Mouse (Mus musculus): ENCODE results near the gene Tmem59. TPM values are rescaled to one million over a fixed set of nuclear protein-coding genes. Genes with fewer than 3 reads are reported as not detected.

The Tmem59 gene
- 100 to 1,000 TPM; 233 to 241 TPM for total RNA-seq (2021)
- long read RNA-seq, experiment 1, transcript Tmem59-201 (8 exons, 1,775 nt) = major isoform, 435 of 449 reads
- long read RNA-seq, experiment 1, partial matches to known transcripts = 3 of 449 reads
- long read RNA-seq, experiment 1, other reads (novel, unspliced or antisense) = 9 of 449 reads
- long read RNA-seq, experiment 2, transcript Tmem59-201 (8 exons, 1,775 nt) = major isoform, 368 of 374 reads
- long read RNA-seq, experiment 2, partial matches to known transcripts = 2 of 374 reads
- long read RNA-seq, experiment 2, other reads (novel, unspliced or antisense) = 4 of 374 reads

DNA sequence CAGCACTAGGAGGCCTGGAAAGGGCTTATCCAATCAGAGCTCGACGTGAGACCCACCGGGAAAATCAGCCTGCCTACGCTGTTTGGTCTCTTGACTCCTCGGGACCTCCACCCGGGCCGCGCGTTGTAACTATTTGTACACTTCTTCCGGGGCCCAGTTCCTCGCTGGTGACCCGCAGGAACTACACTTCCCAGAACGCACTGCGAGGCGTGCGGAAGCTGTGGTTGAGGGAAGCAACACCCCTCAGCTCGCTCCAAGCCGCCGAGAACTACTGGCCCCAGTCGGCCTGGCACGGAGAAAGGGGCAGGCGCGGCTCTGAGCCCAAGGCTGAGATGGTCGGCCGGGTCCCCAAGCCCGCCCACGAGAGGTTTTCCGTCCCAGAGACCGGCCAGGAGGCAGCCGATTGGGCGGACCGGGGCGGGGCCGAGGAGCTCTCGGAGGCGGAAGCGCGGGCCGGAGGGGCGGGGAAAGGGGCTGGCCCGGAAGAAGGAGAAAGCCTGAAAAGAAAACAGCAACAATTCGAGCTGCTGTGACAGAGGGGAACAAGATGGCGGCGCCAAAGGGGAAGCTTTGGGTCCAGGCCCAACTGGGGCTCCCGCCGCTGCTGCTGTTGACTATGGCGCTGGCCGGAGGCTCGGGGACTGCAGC, at the start of gene Tmem59:
Gene Tmem59 (plus strand): TSS at position 218 of the 648 bp plus-strand sequence.
- peak; percentile 91 to 96 for DNase-seq (ENCODE audit: low spot score in 2 of 2)

DNA sequence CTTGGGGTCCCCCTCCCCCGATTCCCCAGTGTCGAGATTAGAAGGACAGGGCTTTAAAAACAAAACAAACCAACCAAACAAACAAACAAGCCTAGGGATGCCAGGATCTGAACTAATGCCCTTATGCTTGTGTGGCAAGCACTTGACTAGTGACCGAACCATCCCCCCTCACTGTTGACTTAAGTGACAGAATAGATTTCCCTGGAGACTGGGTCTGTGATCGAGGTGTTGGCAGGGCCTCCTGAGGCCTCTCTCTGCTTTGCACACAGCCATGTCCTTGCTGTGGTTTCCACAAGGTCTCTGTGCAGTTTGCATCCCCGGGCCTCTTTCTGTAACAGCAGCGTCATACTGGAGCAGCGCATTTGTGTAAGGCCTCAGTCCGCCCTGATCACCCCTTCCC, 48.8 kb upstream of the Tmem59 start:
- DNase-seq (ENCODE audit: low spot score in 2 of 2) = no peak

DNA sequence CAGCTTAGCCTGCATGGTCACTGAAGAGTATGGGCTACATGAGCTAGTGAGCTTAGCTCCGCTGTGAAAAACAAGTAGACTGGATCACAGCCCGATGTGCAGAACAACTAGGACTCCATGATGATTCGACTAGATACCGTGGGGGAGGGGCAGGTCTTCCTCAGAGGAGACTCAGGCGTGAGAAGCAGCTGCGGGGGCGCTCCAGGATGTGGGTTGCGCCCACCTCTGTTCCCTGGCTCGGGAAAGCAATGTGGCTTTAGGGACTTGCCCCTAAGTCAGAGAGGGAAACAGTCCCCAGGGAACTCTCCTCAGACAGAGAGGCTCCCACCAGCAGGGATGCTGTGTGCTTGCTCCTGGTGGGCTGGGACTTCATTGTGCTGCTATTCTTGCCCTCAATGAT, 47.7 kb upstream of the Tmem59 start:
- DNase-seq (ENCODE audit: low spot score in 2 of 2) = peak; percentile 34 to 37

DNA sequence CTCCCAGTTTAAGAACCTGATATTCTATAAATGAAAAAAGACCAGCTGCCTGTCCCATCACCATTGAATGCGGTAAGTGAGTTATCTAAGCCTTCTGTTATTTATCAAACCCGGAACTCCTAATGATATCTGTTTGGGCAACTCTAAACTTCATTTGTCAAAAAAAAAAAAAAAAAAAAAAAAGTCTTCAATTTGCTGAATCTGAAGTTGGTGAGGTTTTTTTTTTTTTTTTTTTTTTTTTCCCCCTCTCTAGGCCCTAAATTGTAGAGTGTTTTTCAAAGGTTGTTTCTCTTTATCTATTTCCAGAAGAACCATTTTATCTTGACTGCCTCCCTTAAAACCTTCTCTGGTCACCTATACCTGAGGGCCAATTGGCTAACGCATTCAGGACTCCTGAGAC, 43.3 kb upstream of the Tmem59 start:
- no peak for DNase-seq (ENCODE audit: low spot score in 2 of 2)

DNA sequence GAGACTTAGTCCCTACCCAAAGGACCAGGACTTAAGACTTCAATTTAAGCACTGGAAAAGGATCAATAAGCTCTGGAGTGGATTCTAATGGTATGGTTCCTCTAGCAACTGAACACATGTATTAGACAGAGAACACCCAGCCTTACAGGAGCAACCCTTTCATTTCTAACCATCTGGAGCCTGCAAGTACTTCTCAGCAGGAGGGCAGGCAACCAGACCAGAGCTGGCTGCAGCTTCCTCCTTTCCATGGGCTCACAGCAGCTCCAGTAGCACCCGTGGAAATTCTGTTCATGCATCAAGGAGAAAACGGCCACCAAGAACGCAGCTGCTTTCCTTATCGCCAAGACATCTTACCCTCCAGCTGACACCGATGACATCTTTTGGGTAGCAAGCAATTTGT, 42.5 kb upstream of the Tmem59 start:
- DNase-seq (ENCODE audit: low spot score in 2 of 2) = no peak

DNA sequence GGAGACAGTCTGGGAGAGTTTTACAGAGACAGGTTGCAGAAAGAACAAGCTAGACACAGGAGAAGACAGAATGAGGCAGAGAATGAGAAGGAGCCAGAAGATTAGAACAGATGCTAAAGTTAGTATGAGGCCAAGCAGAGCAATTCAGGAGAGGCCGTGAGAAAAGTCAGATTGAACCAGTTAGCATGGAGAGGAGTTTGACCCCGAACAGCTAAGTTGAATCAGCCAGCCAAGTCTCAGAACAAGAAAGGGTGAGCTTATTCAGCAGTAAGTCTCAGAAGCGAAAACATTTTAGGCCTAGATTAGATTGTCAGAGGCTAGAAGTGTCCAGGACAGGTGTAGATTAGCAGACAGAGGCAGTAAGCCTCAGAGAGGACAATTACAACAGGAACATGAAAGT, 41.7 kb upstream of the Tmem59 start:
- no peak for DNase-seq (ENCODE audit: low spot score in 2 of 2)

DNA sequence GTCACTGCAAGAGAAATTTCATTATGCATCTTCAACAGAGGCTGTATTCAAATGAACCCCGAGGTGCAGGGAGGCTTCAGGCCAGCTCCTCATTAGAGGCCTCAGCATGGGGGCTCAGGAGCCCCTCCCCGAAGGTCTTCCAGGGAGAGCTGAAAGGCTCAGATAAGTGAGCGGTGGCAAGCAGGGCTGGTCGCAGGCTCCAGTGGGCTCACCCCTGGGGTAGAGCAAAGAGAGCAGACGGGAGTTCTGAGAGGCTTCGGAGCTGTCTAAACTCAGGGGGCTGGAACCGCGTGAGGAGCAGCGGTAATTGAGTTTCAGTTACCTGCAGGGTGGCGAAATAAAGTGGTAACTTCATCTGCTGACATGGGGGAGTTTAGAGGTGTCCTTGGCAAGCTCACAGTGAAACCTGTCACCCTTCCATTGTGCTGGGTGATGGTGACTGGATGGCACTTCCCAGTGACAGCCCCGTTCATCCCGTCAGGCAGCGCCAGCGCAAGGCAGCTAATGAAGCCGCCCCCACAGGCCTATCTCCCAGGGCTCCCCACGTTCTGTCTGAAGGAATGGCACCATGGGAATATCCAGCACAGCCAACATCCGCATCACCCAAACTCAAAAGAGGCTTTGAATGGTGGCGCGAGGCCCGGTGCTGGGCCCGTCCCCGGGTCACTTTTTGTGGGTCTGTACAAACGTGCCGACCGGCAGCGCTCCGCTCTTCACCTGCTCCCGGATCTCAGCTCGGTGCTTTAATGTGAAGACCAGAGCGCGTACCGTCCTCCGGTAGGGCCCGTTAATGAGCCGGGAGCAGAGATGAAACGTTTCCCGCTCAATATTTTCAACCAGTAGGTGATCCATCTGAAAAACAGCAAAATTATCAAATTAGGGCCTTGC, 39.0 kb upstream of the Tmem59 start:
- no peak for DNase-seq (ENCODE audit: low spot score in 2 of 2)

DNA sequence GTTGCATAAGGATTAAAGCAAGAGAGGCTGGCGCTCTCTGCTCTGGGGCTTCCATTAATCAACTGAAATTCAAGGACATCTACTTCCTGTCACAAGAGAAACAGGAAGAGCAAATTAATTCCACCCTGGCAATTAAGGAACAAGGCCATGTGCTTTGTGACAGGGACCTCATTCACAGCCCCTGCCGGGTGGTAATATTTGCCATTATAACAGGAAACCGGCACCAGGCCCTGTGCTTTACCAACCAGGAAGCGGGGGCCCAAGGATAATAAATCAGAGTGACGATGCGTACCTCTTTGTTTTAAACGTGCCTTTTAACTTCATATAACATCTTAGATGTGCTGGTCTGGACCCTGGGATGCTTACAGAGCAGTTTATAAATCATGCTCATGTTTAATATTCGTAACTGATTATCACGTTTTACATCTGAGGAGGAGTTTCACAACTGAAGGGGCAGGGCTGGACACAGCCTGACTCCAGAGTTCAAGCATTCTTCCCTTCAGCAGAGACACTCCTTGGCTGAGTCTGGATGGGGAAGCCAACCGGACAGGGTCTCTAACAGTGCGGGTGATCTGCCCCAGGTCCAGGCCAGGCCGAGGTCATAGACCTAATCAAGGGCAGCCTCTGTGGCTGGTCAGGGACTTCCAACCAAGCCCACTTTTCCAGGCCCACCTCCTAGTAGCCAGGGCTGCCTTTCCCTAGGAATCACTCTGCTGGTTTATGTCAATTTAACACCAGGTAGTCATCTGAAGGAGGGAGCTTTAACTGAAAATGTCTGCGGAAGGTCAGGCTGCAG, 38.2 kb upstream of the Tmem59 start:
- DNase-seq (ENCODE audit: low spot score in 2 of 2) = no peak

DNA sequence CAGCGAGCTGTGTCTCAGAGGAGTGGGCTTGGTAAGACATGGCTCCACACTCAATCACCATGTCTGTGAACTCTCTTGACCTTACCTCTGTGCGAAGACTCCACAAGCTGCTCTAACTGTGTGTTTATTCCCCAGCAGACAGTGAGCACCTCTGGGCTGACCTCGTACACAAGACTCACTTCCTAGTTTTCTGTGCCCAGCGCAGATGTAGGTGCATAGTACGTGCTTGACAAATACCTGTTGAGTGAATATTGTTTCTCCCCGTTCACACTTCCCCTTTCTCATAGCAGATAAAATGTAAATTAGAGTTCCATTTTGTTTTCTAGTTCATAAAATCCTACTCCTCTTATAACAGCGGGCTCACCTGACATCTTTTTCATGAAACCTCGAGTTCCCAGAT, 34.7 kb upstream of the Tmem59 start:
- DNase-seq (ENCODE audit: low spot score in 2 of 2) = no peak

DNA sequence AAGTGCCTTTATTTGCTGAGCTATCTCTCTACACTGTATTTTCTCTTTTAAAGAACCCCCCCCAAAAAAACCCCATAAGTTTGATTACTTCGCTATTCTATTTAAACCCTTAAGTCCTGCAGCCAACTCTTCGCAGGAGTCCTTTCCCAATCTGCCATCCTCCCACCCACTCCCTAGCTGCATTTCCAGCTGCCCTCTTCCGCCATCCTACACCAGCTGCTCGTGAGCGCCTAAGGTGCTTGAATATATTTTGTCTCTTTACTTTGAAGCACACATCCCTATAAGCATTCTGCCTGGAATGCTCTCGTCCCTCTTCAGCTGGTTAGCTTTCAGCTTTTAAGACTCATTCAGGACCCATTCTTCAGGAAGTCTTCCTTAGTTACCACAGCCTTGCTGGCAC, 27.2 kb upstream of the Tmem59 start:
- peak; percentile 28 to 57 for DNase-seq (ENCODE audit: low spot score in 2 of 2)

DNA sequence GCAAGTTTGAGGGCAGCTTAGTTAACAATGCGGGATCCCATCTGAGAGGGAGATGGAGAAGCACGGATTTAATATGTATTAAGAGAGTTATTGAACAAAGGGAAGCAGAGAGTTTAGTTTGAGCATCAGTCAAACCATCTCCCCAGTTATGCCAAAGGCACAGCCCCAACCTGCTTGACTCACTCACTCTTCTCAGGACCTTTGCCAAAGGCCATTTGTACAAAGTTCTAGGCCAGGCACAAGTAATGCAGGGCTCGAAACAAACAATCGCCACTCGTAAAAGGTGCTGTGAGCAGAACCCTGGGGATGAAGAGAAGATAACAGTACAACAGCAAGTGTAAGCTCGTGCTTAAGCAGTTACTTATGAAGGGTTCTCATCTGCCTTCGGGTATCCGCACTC, 25.6 kb upstream of the Tmem59 start:
- DNase-seq (ENCODE audit: low spot score in 2 of 2) = no peak

DNA sequence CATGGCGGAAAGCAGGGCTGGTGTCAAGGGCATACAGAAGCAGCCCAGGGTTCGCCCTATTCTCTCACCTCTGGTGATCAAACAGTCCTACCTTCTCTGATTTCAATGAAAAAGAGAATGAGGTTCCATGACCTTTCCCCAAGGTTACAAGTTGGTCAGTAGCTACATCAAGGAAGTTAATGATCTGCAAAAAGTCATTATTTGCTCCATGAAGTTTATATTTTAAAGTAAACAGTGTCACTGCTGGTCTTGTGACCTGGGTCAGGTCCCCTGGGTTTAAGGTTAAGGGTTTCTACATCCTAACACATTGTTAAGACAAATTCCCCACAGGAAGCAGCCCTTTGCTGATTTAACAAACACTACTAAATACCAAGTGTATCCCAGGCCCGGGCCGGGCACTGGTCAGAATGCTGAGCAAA, 21.2 kb upstream of the Tmem59 start:
- no peak for DNase-seq (ENCODE audit: low spot score in 2 of 2)

DNA sequence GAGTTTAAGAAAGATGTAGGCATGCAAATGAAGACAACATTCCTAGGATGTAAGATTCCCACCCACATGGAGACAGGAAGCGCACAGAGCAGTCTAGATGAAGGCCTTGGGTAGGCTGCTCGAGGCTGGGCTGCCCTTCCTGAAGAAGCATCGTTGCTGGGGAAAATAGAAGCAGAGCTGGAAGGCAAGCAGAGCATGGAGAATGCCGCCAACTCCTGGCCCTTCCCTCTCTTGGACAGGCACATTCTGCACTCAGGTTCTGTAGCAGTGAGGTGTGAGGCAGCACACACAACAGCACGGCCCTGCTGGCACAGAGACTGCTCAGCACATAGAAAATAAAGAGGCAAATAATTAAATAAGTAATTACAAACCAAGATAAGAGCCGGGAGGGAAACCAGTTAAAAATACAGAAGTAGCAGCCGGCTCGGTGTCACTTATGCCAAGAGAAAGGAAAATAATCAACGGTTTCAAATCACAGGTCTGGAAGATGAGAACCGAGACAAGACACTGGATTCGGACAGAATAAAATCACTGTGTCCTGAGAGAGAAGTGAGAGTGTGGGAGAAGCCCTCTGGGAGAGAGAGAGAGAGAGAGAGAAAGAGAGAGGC, 18.9 kb upstream of the Tmem59 start:
- DNase-seq (ENCODE audit: low spot score in 2 of 2) = no peak

DNA sequence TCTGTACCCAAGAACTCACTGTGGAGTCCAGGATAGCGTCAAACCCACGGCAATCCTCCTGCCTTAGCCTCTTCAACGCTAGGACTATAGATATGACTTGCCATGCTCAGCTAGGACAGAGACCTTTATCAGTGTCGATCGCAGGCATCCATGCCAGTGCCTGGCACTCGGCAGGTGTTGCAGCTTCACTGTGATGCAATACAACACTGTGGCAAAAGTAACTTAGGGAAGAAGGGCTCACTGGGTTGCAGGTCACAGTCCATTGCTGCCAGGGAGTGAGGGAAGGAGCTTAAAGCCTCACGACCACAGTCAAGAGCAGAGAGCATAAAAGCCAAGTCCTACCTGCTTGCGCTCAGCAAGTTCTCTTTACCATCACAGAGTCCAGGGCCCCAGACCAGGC, 18.0 kb upstream of the Tmem59 start:
- DNase-seq (ENCODE audit: low spot score in 2 of 2) = no peak

DNA sequence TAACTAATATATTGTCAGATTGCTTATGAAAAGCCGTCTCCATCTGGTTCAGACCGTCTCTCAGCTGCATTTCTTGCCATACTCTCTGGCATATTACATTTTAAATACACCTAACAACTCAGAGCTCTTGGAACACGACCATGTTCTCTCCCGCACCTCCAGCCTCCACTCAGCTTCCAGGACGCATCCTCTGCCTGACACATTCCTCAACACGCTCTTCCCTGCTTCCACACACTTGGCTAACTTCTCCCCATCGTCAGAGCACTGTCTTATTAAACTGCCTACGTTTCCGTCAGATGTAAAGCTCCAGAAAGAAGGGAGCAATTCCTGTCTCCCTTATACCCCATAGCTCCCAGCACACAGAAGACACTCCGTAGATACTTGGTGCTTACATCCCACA, 14.9 kb upstream of the Tmem59 start:
- DNase-seq (ENCODE audit: low spot score in 2 of 2) = peak; percentile 34 to 61

DNA sequence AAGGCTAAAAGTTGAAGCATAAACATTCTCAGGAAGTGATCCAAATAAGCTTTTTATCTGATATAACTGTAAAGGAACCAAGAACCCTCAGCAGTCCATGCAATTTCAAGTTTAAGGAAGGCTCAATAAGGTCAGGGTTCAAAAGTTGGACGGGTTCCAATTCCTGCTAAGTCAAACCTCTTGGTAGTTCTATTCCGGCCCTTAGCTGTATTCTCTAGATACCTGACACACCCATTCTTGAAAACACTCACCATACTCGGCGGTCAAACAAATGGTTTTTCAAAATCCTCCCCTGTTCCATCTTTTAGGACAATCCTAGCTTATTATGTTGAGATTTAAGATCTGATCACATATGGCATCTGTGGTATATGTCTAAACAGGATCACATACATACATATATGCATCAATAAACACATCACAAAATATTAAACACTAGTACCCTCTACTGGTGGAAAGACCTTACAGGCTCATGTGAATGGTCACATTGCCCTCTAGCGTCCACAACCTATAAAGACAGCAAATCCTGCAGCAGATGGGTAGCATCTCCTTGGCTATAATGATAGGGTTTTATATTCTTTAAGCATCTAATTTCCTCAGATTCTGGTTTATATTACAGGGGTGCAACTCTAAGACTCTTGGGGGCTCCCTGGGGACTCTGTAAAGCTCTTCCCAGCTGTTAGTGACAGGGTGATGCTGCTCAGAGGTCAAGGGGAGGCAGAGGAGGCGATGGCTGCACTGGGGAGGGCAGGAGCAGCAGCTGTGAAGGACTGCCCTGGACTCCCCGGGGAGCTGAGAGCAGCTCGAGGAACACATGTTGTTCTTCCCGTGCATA, 14.2 kb upstream of the Tmem59 start:
- DNase-seq (ENCODE audit: low spot score in 2 of 2) = peak; percentile 74 to 76

DNA sequence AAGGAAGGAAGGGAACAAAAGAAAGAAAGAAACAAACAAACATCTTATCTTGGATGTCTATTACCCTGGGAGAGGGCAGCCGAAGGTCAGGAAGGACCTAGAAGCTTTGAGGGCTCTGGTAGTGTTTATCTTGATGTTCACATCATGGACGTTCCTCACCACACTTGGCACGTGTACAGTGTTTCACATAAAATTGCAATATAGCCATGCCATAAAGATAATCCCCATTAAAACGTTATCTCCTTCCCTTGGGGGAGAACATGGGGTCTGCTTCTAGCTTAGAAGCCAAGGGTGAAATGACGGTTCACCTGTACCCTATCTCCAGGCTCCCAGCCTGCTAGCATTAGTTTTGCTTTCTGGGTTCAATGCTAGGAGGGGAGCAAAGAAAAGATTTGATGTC, 11.5 kb upstream of the Tmem59 start:
- no peak for DNase-seq (ENCODE audit: low spot score in 2 of 2)

DNA sequence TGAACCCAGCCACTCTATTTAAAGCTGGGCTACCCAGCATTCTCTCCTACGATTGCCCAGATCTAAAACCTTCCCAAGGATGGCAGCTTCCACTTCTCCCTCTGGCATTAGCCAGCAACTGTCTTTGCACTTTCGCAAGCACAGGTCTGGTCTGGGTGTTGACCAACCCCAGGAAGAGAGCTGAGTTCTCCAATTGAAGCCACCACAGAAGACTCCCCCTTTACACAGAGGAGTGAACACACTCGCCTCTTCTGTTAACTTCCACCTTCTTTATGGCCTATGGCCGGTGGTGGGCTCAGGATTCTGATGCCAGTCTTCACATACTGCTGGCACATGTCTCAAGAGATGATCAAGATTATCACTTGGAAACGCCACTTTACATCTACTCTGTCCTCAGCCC, 10.4 kb upstream of the Tmem59 start:
- no peak for DNase-seq (ENCODE audit: low spot score in 2 of 2)

DNA sequence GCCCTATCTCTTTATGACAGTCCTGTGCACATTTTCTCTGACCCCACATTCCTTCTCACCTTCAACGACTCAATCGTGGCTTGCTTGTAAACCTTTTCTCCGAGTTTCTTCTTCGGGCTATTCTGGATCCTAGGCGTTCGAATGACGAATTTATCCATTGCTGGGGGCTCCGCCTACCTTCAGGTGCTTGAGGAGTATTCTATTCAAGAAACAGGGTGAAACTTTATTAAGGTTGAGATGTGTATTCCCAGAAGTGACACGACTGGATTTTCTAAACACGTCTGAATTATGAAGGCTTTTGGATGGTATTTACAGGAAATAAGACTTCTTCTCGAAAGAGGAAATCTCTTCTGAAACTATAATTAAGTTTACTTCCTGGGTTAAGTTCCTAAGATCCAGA, 693 bp upstream of the Tmem59 start:
- DNase-seq (ENCODE audit: low spot score in 2 of 2) = no peak

All from left cerebral cortex, adult 18-20 months (tissue).